Mouse (Mus musculus) kidney, postnatal 36 days (tissue): ENCODE results near the gene Sergef.
"Not testable (repeated sequence)": the region's sequence is repeated elsewhere in the genome, so short reads cannot be mapped to it uniquely, and the experiment has no call there.

ENCODE experiments used
- DNase-seq, 2 experiments: peaks; one replicate each; pipeline ENCODE4 v3.0.0; 2021 to 2022; ENCODE audit warnings: mixed read lengths in 2 of 2

The Sergef gene

GRCm38 (mm10) chr7:46639692-46640031, at the start of gene Sergef:
Gene Sergef, minus strand, starts transcription at chr7:46639807.
- DNase-seq, result peak; percentile 91 to 95

DNA sequence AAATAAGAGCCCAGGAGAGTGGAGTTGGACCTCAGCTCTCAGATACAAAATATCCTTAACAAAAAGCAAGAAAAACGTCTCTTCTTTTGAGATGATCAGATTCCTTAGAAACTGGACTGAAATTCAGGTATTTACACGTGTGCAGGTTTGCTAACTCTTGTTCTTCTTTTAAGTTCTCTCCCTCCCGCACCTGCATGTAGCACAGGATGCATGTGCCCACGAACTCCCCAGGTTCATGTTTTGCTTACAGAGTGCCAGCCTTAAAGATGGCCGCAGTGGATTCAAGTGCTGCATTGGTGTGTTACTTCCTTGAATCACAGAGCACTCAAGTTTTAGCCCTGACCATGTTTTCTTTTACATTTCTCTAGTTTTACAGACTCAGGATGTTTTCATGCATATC, 47.2 kb upstream of the Sergef start:
- DNase-seq, result no peak

DNA sequence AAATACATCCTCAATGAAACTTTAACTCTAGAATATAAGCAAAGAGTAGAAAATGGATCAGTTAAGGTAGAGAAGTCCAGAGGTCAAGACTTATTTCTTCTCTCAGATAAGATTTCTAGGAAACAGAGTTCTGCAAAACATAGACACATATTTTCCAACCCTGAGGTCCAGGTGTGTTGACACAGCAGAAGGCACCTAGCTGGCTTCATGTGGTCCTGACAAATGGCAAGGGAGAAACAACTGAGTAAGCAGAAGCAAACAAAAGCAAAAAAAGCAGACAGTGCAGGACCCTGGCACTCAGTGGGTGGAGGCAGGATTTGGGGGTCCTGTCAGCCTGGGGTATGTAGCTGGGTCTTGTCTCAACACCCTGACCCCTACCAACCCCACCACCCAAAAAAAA, 41.1 kb upstream of the Sergef start:
- no peak for DNase-seq

DNA sequence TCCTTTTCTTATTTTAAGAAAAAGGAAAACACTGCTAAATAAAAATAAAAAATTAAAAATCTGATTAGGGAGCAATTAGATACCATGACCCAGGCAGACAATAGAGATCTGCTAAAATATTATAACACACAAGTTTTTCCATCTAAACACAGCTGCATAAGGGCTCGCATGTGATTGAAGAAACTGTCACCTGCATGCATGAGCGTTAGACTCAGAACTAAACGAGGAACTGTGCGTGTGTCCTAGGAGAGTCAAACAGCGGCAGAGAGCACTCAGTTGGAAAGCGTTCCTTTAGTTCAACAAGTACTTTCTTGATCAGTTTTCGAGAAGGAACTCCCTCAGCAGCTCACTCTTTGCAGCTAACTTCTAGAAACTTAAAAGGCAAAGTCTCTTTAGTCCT, 39.4 kb upstream of the Sergef start:
- not testable (repeated sequence) for DNase-seq

GRCm38 (mm10) chr7:46678417-46678816, 38.8 kb upstream of the Sergef start:
- DNase-seq, result no peak

DNA sequence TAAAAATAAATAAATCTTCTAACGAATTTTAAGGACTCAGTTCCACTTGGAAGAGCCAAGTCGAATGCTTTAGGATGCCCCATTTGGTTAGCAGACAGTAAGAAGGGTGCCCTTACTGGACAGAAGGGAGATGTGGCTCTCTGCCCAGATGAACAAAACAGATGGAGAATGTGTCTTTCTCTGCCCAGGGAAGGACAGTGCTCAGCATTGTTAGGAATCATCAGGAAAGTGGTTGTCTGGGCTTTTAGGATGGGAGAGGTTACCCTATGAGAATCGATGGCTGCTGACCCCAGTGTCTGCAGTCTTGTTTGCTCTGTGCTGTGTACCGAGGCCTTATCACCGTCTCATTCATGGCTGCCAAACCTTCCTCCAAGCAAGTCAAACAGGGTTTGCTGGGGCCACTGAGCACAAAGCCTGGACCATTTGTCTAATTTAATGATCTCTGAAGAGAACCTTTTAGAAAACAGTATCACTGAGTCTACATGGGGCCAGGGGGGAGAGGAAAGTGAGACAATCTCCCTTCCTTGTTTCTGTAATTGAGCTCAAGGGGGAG, 37.3 kb upstream of the Sergef start:
- DNase-seq, result no peak

DNA sequence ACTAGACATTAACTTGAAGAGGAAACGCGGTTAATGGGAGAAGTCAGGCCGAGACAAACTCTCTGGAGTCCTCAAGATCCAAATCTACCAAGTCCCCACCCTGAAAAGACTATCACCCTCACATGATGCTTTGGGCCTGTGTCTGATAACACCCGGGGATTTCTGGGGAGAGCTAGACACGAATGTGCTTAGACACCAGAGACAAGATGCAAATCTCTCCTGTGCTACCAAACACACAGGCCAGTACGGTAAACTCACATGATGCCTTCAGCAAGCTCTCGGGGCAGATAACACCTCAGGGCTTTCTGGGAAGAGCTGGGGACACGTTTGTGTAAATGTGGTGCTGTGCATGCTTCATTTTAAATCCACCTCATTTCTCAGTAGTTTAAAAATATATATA, 36.3 kb upstream of the Sergef start:
- no peak for DNase-seq

- DNase-seq, result no peak
Observed at GRCm38 (mm10) chr7:46675061-46675460, 35.5 kb upstream of the Sergef start.

DNA sequence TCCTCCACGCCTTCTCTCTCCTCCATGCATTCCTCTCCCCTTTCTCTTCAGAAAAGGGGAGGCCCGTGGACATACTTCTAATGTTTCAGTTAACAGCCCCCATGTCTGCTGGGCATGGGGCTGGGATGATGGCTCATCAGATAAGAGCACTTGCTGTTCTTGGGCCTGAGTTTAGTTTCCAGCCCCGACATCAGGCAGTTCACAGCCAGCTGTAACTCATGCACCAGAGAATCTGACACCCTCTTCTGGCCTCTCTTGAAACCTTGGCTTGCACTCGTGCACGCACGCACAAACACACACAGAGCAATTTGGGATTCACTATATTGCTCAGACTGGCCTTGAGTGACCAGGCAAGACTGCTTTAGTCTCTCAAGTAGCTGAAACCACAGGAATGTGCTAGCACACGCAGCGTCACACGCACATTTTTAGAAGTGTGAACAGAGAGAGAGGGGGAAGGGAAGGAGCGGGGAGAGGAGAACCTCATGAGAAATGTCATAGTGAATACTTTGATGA, 32.6 kb upstream of the Sergef start, which contains the start of gene Tph1:
Tph1 (minus strand) TSS at position 378 of the 513 bp plus-strand sequence.
- DNase-seq, result no peak

GRCm38 (mm10) chr7:46667256-46667655, 27.6 kb upstream of the Sergef start:
- DNase-seq, result peak in 1 of 2 experiments; percentile 8

- DNase-seq, result peak; percentile 8 to 55
Observed at GRCm38 (mm10) chr7:46665236-46665635, 25.6 kb upstream of the Sergef start.

- DNase-seq, result no peak
Observed at GRCm38 (mm10) chr7:46661591-46662090, 22.0 kb upstream of the Sergef start.

GRCm38 (mm10) chr7:46652279-46652678, 12.7 kb upstream of the Sergef start:
- no peak for DNase-seq

GRCm38 (mm10) chr7:46650231-46650630, 10.6 kb upstream of the Sergef start:
- DNase-seq, result not testable (repeated sequence)

DNA sequence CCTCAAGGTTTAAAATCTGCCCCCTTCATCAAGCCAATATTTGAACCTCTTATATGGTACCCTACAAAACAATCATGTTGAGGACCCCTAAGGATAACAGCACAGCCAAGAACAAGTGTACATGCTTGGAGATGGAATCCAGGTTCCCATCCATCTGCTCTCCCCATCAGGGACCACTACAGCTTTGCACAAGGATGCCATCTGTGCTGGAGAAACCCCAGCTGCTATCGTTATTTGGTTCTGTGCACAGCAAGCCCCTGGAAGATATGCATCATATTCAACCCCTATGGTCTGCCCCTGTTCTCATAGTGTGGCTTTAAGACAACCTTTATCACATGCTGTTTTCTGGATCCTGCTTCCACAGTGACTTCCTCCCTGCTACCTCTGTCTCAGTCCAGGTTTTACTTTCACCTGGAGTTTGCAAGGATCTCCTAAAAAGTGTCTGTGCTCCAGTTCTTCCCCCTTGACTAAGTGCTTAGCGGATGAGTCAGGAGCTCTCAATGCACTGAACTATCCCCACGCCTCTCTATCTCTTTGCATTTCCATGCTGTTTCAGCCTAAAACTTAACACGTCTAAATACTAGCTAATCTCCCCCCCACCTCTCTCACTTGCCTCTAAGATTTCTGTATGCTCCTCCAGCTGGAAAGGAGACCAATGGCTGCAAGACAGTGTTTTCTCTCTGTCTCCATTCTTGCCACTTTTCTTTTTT, 9.0 kb upstream of the Sergef start:
- no peak for DNase-seq

GRCm38 (mm10) chr7:46643172-46643571, 3.6 kb upstream of the Sergef start:
- peak; percentile 15 to 22 for DNase-seq

DNA sequence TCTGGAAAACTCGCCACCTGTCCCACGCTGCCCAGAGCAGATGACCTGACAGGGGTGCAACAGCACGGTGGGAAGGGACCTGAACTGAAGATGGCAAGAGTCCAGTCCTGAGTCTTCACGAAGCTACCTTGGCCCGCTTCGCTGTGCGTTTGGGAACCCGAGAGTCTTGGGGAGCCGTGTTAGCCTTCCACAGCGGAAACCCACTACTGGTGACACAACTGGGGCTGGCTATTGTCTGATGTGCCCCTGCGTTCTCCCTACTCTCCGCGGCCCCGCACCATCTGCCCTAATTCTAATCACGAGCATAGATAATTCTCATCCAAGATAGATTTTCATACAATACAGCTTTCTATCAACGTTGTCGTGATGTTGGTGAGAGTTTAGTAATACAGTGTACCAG, 455 bp upstream of the Sergef start:
- no peak for DNase-seq

DNA sequence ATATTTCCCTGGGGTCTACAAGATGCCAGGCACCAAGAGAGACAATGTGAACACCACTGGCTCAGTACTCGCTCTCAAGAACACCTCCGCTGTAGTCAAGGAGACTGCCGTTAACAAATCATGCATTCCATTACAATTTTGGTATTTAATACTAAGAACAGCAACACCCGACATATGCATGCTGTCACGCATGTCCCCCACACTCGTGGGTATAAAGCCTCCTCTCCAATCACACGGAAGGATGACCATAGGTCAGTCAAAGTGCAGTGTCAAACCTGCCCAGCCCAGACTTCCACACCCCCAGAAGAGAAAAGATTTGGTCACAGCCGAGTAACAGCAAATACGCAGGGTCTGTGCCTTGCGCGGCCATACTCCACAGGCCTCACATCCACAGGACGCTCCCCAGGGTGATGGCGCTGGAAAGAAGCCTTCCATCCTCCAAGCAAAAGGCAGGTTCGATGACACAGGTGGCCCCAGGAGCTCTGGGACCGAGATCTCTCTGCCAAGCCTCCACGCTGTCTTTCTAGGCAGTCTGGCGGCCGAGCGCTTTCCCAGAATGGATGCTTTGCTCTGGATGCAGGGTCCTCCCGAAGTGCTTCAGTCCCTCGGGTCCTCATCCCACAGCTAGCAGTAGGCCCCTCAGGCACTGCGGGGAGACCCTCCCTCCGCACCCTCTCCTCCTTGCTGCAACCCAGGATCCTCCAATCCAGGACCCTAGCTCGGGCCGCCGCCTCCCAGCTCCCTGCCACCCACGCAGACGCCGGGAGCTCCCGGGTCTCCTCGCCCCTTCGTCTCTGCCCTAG, 517 bp downstream of the Sergef start:
- peak in 1 of 2 experiments; percentile 13 for DNase-seq

DNA sequence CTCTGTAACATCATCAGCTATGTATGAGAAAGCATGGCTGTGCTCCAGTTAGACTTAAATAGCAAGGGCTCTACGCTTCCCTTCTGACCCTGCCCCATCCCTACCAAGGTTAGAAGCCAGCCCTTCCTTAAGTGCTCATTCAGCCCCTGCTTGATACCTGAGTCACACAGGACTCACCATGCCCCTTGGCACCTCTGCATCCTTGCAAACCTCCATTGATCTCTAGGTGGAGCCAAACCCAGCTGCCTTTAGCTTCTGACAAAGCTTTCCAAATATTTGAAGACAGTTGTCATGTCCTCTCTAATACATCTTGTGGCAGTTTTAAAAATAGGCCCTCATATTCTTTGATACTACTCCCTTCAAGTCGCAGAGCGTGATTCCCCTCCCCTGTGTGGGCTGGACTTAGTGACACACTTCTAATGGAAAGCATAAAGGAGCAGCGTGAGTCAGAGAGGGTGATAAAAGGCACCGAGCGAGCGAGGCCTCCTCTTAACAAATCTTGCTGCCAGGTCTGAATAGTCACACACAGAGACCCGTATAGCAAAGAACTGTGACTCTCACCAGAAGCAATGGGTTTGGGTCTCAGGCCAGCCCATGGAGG, 11.1 kb downstream of the Sergef start:
- DNase-seq, result no peak

DNA sequence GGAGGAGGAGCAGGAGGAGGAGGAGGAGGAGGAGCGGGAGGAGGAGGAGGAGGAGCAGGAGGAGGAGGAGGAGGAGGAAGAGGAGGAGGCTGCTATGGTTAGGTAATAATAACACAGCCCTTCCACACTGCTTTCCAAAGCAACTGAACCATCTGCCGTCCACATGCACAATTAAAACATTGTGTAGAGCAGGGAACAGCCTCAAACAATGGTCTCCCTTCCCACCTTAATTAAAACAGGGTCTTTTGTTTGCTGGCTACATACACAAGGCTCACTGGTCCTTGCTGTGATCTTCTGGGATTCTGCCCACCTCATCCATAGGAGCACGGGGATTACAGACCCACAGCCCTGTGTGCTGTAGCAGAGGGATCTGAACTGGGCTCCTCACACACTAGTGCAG, 15.6 kb downstream of the Sergef start:
- no peak for DNase-seq

- no peak for DNase-seq
Observed at GRCm38 (mm10) chr7:46618416-46619110, 21.0 kb downstream of the Sergef start.

GRCm38 (mm10) chr7:46616429-46617005, 23.1 kb downstream of the Sergef start:
- DNase-seq, result peak in 1 of 2 experiments; percentile 34
